Mouse (Mus musculus): ENCODE results near the gene Sparcl1. TPM values are rescaled to one million over a fixed set of nuclear protein-coding genes. Genes with fewer than 3 reads are reported as not detected.

The Sparcl1 gene
- total RNA-seq, 2 experiments from 2014 or later: 125 to 142 TPM

GRCm38 (mm10) chr5:104112511-104112910, 1.0 kb downstream of the Sparcl1 start:
- intact Hi-C loops (cut with DNase I): no loop called here

DNA sequence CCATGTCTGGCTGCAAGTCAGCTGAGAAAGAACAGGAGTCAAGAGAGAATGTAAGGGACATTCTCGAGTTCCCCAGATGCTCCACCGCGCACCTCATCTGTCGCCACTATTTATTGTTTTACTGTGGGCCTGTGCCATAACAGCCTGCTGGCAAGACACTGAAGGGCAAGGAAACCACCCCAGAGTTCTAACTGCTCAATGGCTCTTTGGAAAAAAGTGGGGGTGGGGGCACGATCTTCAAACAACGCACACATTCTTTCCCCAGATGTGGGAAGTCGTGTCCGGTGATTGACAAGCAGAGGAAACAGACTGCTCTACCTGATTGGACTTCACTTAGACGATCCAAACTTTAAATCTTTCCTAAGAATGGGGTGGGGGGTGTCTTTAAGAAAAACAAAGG, 1.5 kb downstream of the Sparcl1 start:
- no peak for DNase-seq
- intact Hi-C loops (cut with DNase I): no loop called here

More at GRCm38 (mm10) chr5:104112511-104112910, 1.0 kb downstream of the Sparcl1 start:
- no peak for DNase-seq

DNA sequence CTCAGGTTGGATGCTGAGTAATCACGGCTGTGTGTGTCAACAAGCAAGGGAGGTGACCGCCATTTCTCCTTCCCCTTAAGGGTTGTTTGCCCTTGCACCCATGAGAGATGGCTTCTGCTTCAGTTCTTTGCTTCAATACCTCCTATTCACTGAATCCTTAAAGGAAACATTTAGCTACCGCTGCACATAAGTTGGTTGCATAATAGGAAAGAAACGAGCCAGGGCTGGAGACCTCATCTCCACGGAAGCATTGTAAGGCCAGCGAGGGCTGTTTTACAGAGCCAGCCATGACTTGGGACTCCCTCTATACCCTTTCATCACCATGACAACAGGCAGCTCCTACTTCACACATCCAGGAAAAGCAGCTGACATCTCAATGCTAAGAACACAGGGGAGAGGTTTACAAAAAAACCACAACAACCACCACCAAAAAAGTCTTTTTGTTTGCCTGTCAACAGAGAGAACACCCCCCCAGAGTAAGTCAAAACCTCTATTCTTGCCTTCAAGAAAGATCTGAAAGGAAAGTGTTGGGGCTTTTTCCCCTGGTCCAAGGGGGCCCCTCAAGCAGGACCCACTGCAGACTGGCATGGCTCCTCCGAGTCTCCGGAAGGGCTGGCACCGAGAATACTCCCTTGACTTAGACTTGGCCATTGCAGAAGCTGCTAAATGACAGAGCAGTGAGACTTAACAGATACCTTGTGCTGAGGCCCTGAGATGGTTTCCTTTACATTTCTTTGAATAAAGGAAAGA, 3.2 kb downstream of the Sparcl1 start:
- no peak for DNase-seq
- intact Hi-C loops (cut with DNase I): no loop called here

DNA sequence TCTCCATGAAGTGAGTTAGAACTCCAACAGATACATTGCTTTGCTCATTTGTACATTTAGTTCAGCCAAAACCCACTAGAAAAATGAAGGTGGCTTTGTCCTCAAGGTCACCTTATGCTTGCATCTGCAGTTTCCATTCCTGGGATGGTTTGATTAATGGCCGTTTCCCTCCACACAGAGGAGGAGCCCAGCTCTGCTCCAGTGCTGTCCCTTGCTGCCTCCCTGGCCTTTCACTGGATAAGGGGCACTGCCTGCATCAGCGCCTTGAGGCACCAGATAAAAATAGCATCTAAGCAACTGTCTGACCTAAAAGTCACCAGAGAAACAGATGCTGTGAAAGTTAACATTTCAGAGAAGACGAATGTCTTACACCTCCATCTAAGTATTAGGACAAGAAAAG, 4.0 kb downstream of the Sparcl1 start:
- DNase-seq: no peak
- intact Hi-C loops (cut with DNase I): no loop called here

- intact Hi-C loops (cut with DNase I): no loop called here
- DNase-seq: no peak
Measured at GRCm38 (mm10) chr5:104108879-104109369, 4.6 kb downstream of the Sparcl1 start.

DNA sequence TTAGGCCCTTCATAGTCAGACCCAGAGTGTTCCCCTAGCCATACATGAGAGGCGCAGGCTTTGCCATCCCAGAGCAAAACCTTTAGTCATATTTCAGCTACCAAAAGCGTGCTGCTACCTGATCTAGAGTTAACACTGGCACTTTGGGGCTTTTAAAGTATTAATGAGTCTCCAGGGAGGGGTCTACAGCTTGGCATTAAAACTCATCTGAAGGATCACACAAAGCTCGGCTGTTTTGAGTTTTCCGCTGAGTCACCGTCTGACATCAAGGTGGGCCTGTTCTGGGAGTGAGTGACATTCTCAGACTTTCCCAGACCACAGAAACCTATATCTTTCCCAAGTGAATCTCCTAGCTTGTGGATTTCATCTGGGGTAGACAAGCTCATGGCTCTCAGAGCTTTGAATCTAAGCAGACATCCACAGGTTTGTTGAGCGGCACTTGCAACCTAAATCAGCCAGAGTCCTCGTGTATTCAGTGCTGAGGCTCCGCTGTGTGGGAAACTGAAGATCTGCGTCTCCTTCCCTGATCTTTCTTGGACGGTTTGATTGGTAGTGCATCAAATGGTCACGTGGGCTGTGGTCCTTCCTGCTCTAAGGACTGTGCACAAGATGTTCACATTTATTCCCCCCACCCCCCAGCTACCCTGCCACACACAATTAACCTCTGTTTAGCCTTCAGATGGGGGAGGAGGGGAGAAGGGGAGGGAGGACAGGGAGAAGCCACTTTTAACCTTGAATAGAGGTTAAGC, 5.2 kb downstream of the Sparcl1 start:
- DNase-seq: no peak
- intact Hi-C loops (cut with DNase I): no loop called here

- DNase-seq: no peak
- intact Hi-C loops (cut with DNase I): no loop called here
Measured at GRCm38 (mm10) chr5:104104111-104104510, 9.4 kb downstream of the Sparcl1 start.

GRCm38 (mm10) chr5:104103171-104103570, 10.4 kb downstream of the Sparcl1 start:
- intact Hi-C loops (cut with DNase I): no loop called here
- DNase-seq: no peak

GRCm38 (mm10) chr5:104101678-104102531, 11.6 kb downstream of the Sparcl1 start:
- intact Hi-C loops (cut with DNase I): no loop called here
- no peak for DNase-seq

DNA sequence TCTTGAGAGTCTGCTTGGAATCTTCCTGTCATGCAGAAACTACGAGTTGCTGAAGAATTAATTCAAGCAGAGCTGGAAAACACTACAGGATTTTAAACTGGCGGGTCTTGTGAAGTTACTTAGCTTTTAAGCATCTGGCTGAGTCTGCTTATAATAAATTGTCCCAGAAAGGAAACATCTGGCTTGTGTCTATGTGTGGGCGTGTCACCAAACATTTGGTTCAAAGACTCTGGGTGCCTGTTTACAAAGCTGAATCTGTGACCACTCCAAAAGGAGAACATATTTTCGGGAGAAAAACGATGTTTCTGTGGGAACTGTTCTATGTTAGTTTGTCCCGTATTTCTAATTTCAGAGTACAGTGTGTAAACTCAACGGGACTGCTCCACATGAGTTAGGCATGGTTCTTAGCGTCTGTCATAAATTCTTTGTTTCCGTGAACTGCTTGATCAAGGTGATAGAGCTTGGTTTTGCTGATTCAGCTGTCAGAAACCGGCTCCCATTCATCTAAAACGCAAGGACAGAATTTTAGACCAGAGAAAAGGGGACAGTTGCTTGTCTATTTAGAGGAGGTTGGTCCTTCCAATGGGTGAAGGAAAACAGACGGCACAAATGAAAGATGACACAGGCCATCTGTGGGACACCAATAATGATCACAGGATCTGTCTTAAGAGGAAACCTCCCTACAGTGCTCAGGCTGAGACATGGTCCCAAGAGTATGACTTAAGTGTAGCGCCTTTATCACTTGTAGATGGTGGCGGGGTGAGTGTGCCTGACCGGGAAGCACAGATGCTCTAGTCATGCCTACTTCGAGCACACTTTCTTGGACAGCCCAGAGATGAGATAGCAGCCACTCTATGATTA, 17.2 kb downstream of the Sparcl1 start:
- peak in 1 of 2 experiments; percentile 44 for DNase-seq
- intact Hi-C loops (cut with DNase I): no loop called here

DNA sequence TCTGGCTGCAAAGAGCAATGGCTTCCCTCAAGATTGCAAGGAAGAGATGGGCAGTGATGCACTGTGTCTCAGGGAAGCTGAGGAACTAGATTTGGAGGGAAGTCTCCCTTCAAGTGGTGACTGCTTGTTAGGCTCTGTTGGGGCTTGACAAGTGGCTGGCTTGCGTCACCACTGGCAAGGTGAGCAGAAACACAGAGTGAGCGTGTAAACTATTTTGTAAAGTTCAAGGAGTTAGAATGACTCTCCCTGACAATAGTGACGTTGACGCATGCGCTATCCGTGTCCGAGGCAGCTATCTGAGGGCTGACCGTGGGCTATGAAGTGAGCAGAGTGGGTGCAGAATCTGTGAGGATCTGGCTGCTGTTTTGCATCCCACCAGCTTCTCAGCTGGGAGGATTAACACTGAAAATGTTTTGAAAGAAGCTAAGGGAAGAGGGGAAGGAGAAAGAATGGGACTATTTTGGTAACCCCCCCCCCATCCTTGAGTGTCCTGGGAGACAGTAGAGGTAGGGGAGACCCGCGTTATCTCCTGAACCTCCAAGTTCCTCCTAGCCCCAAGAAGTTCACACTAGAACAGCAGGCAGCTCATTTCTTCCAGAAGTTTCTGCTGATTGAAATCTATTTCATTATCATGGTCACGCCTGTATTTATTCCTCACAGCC, 18.0 kb downstream of the Sparcl1 start:
- intact Hi-C loops (cut with DNase I): no loop called here
- DNase-seq: no peak

- DNase-seq: no peak
- intact Hi-C loops (cut with DNase I): no loop called here
Measured at GRCm38 (mm10) chr5:104089751-104090150, 23.8 kb downstream of the Sparcl1 start.

- intact Hi-C loops (cut with DNase I): no loop called here
- no peak for DNase-seq
Measured at GRCm38 (mm10) chr5:104085366-104085765, 28.2 kb downstream of the Sparcl1 start.

DNA sequence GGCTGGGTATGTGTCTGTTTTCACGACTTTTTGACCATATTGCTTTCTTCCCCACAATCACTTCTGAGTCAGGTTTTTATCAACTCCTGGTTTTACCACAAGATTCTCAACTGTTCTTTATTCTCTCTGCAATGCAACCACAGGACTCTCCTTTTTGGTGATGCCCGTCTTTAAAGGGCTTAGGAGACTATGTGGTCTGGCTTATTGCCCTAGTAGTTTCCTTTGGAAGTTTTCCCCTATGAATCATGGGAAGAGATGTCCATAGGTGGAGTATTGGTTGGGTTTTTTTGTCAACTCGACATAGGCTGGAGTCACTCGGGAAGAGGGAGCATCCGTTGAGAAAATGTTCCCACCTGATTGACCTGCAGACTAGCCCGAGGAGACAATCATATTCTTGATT, 32.8 kb downstream of the Sparcl1 start:
- no peak for DNase-seq
- intact Hi-C loops (cut with DNase I): no loop called here

- DNase-seq: no peak
- intact Hi-C loops (cut with DNase I): no loop called here
Measured at GRCm38 (mm10) chr5:104077508-104077907, 36.0 kb downstream of the Sparcl1 start, which contains the start of gene Gm17660. TSS of gene Gm17660 (minus strand) at chr5:104077608.

DNA sequence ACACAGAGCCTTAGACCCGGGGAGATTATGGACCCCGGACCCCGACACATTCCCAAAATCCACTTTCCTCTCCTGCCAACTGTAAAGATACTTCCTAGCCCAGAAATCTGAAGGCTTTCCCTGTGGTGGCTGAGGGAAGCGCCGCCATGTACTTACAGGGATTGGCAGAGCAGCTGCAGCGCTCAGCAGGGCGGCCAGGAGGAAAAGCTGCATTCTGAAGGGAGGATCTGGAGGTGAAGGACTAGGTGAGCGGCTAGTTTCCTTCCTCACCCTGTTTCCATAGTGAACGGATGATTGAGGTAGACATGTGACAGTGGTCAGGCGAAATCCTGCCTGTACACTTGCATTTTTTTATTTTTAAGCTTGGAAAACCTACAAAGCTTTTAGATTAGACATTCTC, 37.2 kb downstream of the Sparcl1 start:
- intact Hi-C loops (cut with DNase I): no loop called here
- DNase-seq: no peak

GRCm38 (mm10) chr5:104074388-104074787, 39.1 kb downstream of the Sparcl1 start:
- peak; percentile 45 to 51 for DNase-seq
- intact Hi-C loops (cut with DNase I): loop anchor here (5.0 kb wide), 1 partner anchor 268 kb away; no protein-coding TSS in a partner anchor

DNA sequence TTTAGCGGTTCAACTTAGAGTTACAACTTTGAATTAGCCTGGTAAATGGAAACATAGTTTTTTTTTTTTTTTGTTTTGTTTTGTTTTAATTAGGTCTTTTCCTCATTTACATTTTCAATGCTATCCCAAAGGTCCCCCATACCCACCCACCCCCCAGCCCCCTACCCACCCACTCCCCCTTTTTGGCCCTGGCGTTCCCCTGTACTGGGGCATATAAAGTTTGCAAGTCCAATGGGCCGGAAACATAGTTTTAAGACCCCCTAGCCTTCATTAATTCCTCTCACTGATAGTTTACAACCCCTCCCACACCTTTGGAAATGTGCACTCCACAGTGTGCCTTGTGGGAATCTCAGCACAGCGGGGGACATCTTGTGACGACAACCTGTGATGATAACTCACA, 39.9 kb downstream of the Sparcl1 start:
- intact Hi-C loops (cut with DNase I): loop anchor here (5.0 kb wide), 1 partner anchor 269 kb away; no protein-coding TSS in a partner anchor
- no peak for DNase-seq

DNA sequence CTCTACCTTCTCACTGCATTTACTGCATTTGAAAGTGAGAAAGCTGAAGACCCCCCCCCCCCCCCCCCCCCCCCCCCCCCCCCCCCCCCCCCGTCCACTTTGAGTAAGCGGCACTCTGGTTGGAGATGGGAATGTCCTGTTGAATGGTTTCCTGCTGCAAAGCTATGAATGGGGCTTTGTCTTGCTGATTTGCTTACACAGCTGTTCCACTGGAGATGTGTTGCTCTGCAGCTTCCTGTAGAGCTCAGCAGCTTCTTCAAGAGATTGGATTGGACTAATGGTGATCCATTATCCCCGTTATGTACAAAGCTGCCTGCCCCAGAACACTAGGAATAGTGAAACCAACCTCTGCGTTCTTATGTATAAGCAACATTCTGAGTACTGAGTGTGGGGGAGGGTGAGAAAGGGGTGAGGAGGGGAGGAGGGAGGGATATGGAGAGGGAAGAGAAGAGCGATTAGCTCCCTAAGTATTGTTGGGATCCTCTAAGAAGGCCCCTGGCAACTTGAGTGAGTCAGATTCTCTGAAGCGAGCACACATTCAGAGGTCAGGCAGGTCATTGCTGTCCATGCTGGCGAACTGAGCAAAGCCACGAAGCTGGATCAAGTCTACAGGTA, 41.2 kb downstream of the Sparcl1 start:
- DNase-seq: no peak
- intact Hi-C loops (cut with DNase I): loop anchor here (5.0 kb wide), 1 partner anchor 270 kb away; no protein-coding TSS in a partner anchor
